Mouse (Mus musculus): ENCODE data around the gene 1700001J03Rik. TPM values are rescaled to one million over a fixed set of nuclear protein-coding genes. Genes with fewer than 3 reads are reported as not detected.
"Not testable (repeated sequence)": the region's sequence is repeated elsewhere in the genome, so short reads cannot be mapped to it uniquely, and the experiment has no call there.

1700001J03Rik gene
- polyA plus RNA-seq, 1 experiment from 2014 or later = not detected

DNA sequence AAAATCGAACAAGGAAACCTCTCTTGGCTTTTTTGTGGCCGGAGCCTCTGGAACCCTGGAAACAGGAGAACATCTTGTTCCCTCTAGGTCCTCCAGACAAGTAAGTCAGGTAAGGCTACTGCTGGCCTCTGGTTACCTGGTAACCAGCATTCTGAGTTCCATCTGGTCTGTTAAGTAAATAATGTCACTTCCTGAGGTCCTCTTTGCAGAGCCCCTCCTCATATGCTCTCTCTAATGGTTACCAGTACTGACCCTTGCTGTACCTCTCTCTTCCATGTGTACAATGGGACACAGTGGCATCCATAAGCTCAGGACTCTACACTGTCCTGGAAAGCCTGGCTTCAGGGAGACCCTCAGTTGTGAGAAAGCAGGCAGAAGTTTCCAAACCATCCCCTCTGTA lies 14.5 kb downstream of the 1700001J03Rik start, which contains the start of gene Gm6309:
Gene Gm6309 (minus strand): TSS at position 101 of the 400 bp plus-strand sequence.
- not testable (repeated sequence) for ATAC-seq (ENCODE audit: insufficient number of reproducible peaks, low FRiP score, low TSS enrichment, low read depth); H3K4me2 ChIP-seq; H3K9ac ChIP-seq; H3K27me3 ChIP-seq; H3K36me3 ChIP-seq; H3K27ac ChIP-seq; H3K4me3 ChIP-seq; H3K9me3 ChIP-seq; H3K4me1 ChIP-seq
- WGBS = 67% methylated on average over 2 of the region's 2 CpGs

DNA sequence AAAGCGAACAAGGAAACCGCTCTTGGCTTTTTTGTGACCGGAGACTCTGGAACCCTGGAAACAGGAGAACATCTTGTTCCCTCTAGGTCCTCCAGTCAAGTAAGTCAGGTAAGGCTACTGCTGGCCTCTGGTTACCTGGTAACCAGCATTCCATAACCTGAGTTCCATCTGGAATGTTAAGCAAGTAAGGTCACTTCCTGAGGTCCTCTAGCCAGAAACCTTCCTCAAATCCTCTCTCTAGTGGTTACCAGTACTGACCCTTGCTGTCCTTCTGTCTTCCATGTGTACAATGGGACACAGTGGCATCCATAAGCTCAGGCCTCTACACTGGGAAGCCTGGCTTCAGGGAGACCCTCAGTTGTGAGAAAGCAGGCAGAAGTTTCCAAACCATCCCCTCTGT lies 24.7 kb downstream of the 1700001J03Rik start, which contains the start of gene Gm5565:
Gene Gm5565 (minus strand): TSS at position 101 of the 400 bp plus-strand sequence.
- not testable (repeated sequence) for H3K4me2 ChIP-seq; H3K27ac ChIP-seq; H3K27me3 ChIP-seq; H3K9ac ChIP-seq; H3K4me1 ChIP-seq; H3K9me3 ChIP-seq; H3K4me3 ChIP-seq; ATAC-seq (ENCODE audit: insufficient number of reproducible peaks, low FRiP score, low TSS enrichment, low read depth); H3K36me3 ChIP-seq
- 95% methylated on average over 3 of the region's 3 CpGs for WGBS

- H3K27me3 ChIP-seq; H3K4me1 ChIP-seq; H3K4me2 ChIP-seq; H3K4me3 ChIP-seq; H3K9ac ChIP-seq; ATAC-seq (ENCODE audit: insufficient number of reproducible peaks, low FRiP score, low TSS enrichment, low read depth); H3K36me3 ChIP-seq; H3K27ac ChIP-seq; H3K9me3 ChIP-seq: not testable (repeated sequence)
- 87% methylated on average over 4 of the region's 4 CpGs for WGBS
Observed at GRCm38 (mm10) chr5:146158326-146158725, 26.8 kb downstream of the 1700001J03Rik start.

DNA sequence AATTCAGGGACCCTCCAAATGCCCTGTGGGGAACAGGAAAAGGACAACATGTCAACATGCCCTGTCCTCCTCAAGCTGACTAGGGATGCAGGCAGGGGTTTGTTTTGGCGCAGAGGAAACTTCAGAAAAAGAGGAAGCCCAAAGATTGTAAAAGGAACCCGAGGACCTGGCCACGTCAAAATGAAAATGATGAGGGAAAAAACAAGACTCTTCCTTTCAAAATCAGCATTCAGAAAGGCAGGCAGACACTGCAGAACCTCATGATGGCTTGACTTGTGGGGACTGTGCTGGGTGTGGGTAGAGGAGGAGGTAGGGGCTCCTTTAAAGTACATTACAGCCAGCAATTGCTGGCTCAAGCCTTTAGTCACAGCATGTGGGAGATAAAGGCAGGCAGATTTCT lies 34.6 kb downstream of the 1700001J03Rik start:
- Histone ChIP-seq H3K4me1 (no peaks in the 10 kb centered on the region), H3K36me3 (no peaks in the 10 kb centered on the region), H3K4me2 (no peak overlapping the region), H3K27ac (no peak overlapping the region), H3K4me3 (no peak overlapping the region), H3K9ac (no peak overlapping the region), H3K27me3 (no peaks in the 10 kb centered on the region), H3K9me3 (no peaks in the 10 kb centered on the region)
- 74% methylated on average over 3 of the region's 3 CpGs for WGBS
- no peak for ATAC-seq (ENCODE audit: insufficient number of reproducible peaks, low FRiP score, low TSS enrichment, low read depth)

GRCm38 (mm10) chr5:146147903-146148302 lies 37.2 kb downstream of the 1700001J03Rik start:
- 33% methylated on average over 2 of the region's 2 CpGs for WGBS
- Histone ChIP-seq H3K36me3 (no peaks in the 10 kb centered on the region), H3K4me2 (no peak overlapping the region), H3K9me3 (no peaks in the 10 kb centered on the region), H3K27me3 (no peaks in the 10 kb centered on the region), H3K4me1 (no peaks in the 10 kb centered on the region), H3K9ac (no peak overlapping the region), H3K27ac (no peak overlapping the region), H3K4me3 (no peak overlapping the region)
- no peak for ATAC-seq (ENCODE audit: insufficient number of reproducible peaks, low FRiP score, low TSS enrichment, low read depth)

Other genes starting within 250 kb of the 1700001J03Rik start
- gene Cyp3a25, start 175.7 kb downstream of the 1700001J03Rik start, polyA plus RNA-seq (2015; fragmentation: Nextera tagmentation; extraction: Ambion mirVana) = not detected in 2 replicates
- gene Cyp3a59, start 106.0 kb downstream of the 1700001J03Rik start, polyA plus RNA-seq (2015; fragmentation: Nextera tagmentation; extraction: Ambion mirVana) = not detected in 2 replicates
- not detected in 2 replicates for gene Gm5565, start 24.8 kb downstream of the 1700001J03Rik start, polyA plus RNA-seq (2015; fragmentation: Nextera tagmentation; extraction: Ambion mirVana)
- gene Gm6309, start 14.6 kb downstream of the 1700001J03Rik start, polyA plus RNA-seq (2015; fragmentation: Nextera tagmentation; extraction: Ambion mirVana) = not detected in 2 replicates
- gene Rnf6, start 36.3 kb upstream of the 1700001J03Rik start, polyA plus RNA-seq (2015; fragmentation: Nextera tagmentation; extraction: Ambion mirVana) = 49.2 and 54.0 TPM in 2 replicates
- 13.1 and 14.4 TPM in 2 replicates for gene Cdk8, start 45.9 kb upstream of the 1700001J03Rik start, polyA plus RNA-seq (2015; fragmentation: Nextera tagmentation; extraction: Ambion mirVana)
- 1.6 and 2.6 TPM in 2 replicates for gene Wasf3, start 199.7 kb upstream of the 1700001J03Rik start, polyA plus RNA-seq (2015; fragmentation: Nextera tagmentation; extraction: Ambion mirVana)

Data from limb, embryonic 15.5 days (tissue).